Mouse (Mus musculus) bone marrow macrophage, adult 2 months (primary cell): Measurements from ENCODE around the gene Wdr81. TPM values are rescaled to one million over a fixed set of nuclear protein-coding genes. Genes with fewer than 3 reads are reported as not detected.

Source experiments
- H3K27ac ChIP-seq: 2 replicates; pipeline ENCODE4 v1.5.1; 2012; ENCODE audit warnings: low read depth, low read length; ENCODE audit not compliant: insufficient read depth
- H3K4me1 ChIP-seq: 2 replicates; pipeline ENCODE4 v1.6.1; 2012; ENCODE audit warnings: low read length; ENCODE audit not compliant: control insufficient read depth, insufficient read depth
- H3K4me3 ChIP-seq: 2 replicates; pipeline ENCODE4 v1.5.1; 2012; ENCODE audit warnings: mild to moderate bottlenecking, low read length, moderate library complexity; ENCODE audit not compliant: insufficient read depth
- CTCF ChIP-seq: IDR thresholded peaks from 2 replicates; pipeline ENCODE4 v1.5.1; 2012; ENCODE audit warnings: low read depth, mild to moderate bottlenecking, low read length, moderate library complexity
- POLR2A ChIP-seq: IDR thresholded peaks from 2 replicates; pipeline ENCODE4 v1.6.1; 2012; ENCODE audit warnings: mild to moderate bottlenecking, low read depth, low read length, borderline replicate concordance
- polyA plus RNA-seq: library from polyadenylated mRNA; stranded (reverse); fragments of >200 nt; gene quantifications from 2 replicates; pipeline ENCODE4 v1.2.4, GENCODE M21; 2012; ENCODE audit not compliant: missing spikeins, insufficient read depth, insufficient read length

Wdr81 gene
- polyA plus RNA-seq, 1 experiment, result 46.6 TPM

GRCm38 (mm10) chr11:75455041-75455736 lies 672 bp upstream of the Wdr81 start:
- peak overlapping the region; percentile 86 for H3K27ac ChIP-seq
- H3K4me1 ChIP-seq, result peaks cover 73% of the 10 kb centered on the region
- 0 out of 2 replicates have a peak overlapping the region, but pooled peaks have one; percentile 20 for H3K4me3 ChIP-seq
- TF ChIP-seq CTCF (no peak), POLR2A (no peak)

DNA sequence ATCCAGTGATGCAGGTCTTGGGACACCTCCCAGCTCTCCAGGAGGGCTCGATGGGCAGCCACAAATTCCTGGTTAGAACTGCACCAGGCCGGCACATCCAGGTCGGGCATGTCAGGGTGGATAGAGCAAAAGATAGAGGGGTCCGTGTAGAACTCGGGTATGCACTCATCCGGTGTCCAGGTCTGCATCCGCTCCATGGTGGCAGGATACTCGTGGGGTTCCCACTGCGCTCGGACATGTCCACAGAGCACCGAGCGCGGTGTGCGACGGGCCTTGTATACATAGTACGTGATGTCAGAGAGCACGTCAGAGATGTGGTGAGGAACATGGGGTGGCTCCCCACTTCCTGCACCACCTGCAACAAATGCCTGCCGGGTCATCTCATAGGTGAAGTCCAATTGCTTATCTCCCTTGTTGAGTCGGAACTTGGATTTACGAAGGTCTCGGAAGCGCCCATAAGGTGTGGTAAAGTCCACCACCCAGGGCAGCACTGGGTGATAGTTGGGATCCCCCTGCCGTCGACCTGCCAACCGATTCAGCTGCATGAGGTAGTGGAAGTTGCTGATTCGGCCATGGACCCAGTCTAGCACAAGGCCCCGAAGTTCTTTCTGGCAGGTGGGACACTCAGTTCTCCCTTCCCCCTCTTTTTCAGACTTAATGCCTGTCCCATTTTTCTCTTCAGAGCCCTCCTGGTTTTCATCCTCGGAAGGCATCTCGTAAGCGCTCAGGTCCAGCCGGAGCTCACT lies 1.5 kb downstream of the Wdr81 start:
- Histone ChIP-seq H3K4me1 (peaks cover 56% of the 10 kb centered on the region), H3K27ac (no peak overlapping the region), H3K4me3 (peak overlapping the region; percentile 93)
- TF ChIP-seq CTCF (no peak), POLR2A (no peak)

GRCm38 (mm10) chr11:75452081-75452480 lies 2.4 kb downstream of the Wdr81 start:
- H3K4me1 ChIP-seq, result peaks cover 50% of the 10 kb centered on the region
- TF ChIP-seq POLR2A (no peak), CTCF (no peak)
- no peak overlapping the region for H3K27ac ChIP-seq
- no peak overlapping the region for H3K4me3 ChIP-seq

GRCm38 (mm10) chr11:75450936-75451335 lies 3.6 kb downstream of the Wdr81 start:
- Histone ChIP-seq H3K4me3 (peak overlapping the region; percentile 30), H3K27ac (no peak overlapping the region)

GRCm38 (mm10) chr11:75450304-75450908 lies 4.1 kb downstream of the Wdr81 start:
- Histone ChIP-seq H3K4me1 (peaks cover 35% of the 10 kb centered on the region), H3K4me3 (peak overlapping the region; percentile 30), H3K27ac (no peak overlapping the region)
- TF ChIP-seq POLR2A (no peak), CTCF (no peak)

More at GRCm38 (mm10) chr11:75450936-75451335, 3.6 kb downstream of the Wdr81 start:
- peaks cover 40% of the 10 kb centered on the region for H3K4me1 ChIP-seq
- TF ChIP-seq CTCF, result no peak
- TF ChIP-seq POLR2A, result no peak

GRCm38 (mm10) chr11:75449695-75450094 lies 4.8 kb downstream of the Wdr81 start:
- Histone ChIP-seq H3K4me1 (peaks cover 28% of the 10 kb centered on the region), H3K4me3 (no peak overlapping the region), H3K27ac (no peak overlapping the region)
- TF ChIP-seq POLR2A, result no peak
- TF ChIP-seq CTCF, result no peak

GRCm38 (mm10) chr11:75448575-75448974 lies 5.9 kb downstream of the Wdr81 start:
- TF ChIP-seq CTCF (no peak), POLR2A (no peak)
- Histone ChIP-seq H3K27ac (no peak overlapping the region), H3K4me3 (no peak overlapping the region), H3K4me1 (peaks cover 27% of the 10 kb centered on the region)

GRCm38 (mm10) chr11:75443711-75444110 lies 10.8 kb downstream of the Wdr81 start:
- Histone ChIP-seq H3K4me3 (no peak overlapping the region), H3K27ac (no peak overlapping the region), H3K4me1 (no peaks in the 10 kb centered on the region)
- TF ChIP-seq POLR2A (no peak), CTCF (no peak)

- H3K4me3 ChIP-seq, result no peak overlapping the region
- H3K27ac ChIP-seq, result no peak overlapping the region
- H3K4me1 ChIP-seq, result no peaks in the 10 kb centered on the region
- TF ChIP-seq POLR2A (no peak), CTCF (no peak)
These were observed 12.9 kb downstream of the Wdr81 start for GRCm38 (mm10) chr11:75441601-75442000.

GRCm38 (mm10) chr11:75441034-75441433 lies 13.5 kb downstream of the Wdr81 start:
- TF ChIP-seq CTCF (no peak), POLR2A (no peak)
- Histone ChIP-seq H3K27ac (no peak overlapping the region), H3K4me1 (no peaks in the 10 kb centered on the region), H3K4me3 (no peak overlapping the region)
